Mouse (Mus musculus) mouse embryonic stem cell (cell line): ENCODE data around the gene Rfng.
"Not testable (repeated sequence)": the region's sequence is repeated elsewhere in the genome, so short reads cannot be mapped to it uniquely, and the experiment has no call there.

Experiments used
- in situ Hi-C, 2 experiments: fragments of 300-500 bp; cut with MboI; formaldehyde crosslinking; loops; 1 replicate in 1 of 2; 3 replicates in 1 of 2; pipeline ENCODE4 v1.14.3; 2019 to 2020; ENCODE audit warnings: low sequenced_read_pairs in 2 of 2, low pct_unique_long_range_greater_than_20kb in 1 of 2, mixed read lengths in 1 of 2; ENCODE audit not compliant: unreplicated experiment in 1 of 2

Rfng gene

GRCm38 (mm10) chr11:120783426-120784063, 462 bp downstream of the Rfng start:
- in situ Hi-C loops: no loop called here

DNA sequence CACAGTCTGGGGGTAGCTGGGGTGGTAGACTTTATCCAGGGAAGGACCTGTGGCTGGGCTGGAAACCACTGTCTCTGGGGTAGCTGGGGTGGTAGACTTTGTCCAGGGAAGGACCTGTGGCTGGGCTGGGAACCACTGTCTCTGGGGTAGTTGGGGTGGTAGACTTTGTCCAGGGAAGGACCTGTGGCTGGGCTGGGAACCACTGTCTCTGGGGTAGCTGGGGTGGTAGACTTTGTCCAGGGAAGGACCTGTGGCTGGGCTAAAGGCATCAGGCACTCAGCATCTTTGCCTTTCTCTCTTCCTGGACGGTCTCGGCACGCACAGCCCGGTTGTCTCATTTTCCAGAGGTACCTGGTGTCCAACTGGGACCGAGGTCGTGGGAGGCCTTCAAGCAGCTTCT, 2.6 kb downstream of the Rfng start:
- in situ Hi-C loops: not testable (repeated sequence)

DNA sequence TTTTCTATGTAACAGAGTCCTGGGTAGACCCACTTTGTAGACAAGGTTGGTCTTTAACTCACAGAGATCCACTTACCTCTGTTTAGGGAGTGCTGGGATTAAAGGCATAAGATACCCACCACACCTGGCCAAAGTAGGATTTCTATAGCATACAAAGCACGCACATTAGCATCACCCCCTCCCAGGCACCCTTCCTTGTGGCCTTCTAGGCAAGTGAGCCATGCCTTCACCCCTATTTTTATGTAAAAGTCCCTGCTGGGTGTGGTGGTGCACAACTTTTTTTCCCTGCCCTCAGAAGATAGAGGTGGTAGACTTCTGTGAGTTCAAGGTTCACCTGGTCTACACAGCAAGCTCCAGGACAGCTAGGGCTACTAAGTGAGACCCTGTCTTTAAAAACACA, 4.1 kb downstream of the Rfng start:
- in situ Hi-C loops: no loop called here

GRCm38 (mm10) chr11:120777123-120777522, 6.9 kb downstream of the Rfng start:
- in situ Hi-C loops: no loop called here

- in situ Hi-C loops: no loop called here
Measured at GRCm38 (mm10) chr11:120775774-120776469, 8.1 kb downstream of the Rfng start.

DNA sequence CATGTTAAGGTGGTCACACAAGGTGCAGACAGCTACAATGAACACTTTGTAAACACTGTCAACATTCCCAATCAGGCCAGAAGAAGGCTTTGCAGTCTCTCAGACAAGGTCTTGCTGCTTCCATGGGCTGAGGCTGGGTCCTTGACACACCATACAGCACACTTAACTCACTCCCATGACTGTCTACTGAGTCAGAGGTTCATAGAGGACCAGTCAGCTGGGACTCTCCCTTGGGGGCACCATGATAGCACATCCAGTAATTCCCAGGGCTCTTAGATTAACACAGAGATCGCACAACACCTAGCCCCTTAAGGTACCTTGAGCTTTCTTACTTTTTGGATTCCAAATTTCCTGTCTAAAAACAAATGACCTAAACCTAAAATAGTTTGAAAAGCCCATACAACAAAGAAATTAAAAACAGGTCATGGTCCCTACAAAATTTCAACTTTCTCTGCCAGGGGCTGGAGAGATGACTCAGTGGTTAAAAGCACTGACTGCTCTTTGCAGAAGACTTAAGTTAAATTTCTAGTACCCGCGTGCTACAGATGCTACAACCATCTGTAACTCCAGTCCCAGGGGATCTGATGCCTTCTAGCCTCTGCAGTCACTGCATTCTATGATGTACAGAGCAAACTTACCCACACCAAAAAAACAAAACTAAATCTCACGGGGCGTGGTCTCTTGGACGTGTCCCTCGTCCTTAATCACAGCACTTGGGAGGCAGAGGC, 10.4 kb downstream of the Rfng start:
- in situ Hi-C loops: loop anchor here in 1 of 2 experiments (5.0 kb wide), 1 partner anchor 46 kb away; the partner anchor contains the start of gene Dcxr

GRCm38 (mm10) chr11:120772749-120773148, 11.3 kb downstream of the Rfng start:
- in situ Hi-C loops: loop anchor here in 1 of 2 experiments (5.0 kb wide), 1 partner anchor 45 kb away; the partner anchor contains the start of gene Dcxr

DNA sequence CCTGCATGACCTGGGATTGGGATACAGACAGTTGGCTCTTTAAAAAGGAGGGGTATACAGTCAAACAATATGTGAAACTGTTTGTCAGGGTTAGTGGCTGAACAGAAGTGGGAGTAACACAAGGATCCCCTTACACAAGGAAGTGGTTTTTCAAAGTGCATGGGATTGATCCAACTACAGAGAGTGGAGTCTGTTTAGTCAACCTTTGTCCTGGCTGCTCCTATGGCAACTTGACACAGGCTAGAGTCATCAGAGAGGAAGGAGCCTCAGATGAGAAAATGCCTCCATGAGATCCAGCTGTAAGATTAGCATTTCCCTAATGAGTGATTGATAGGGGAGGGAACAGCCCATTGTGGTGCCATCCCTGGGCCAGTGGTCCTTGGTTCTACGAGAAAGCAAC, 15.8 kb downstream of the Rfng start:
- in situ Hi-C loops: loop anchor here in 1 of 2 experiments (5.0 kb wide), 1 partner anchor 41 kb away; the partner anchor contains the start of gene Dcxr

- in situ Hi-C loops: loop anchor here in 1 of 2 experiments (5.0 kb wide), 1 partner anchor 40 kb away; the partner anchor contains the start of gene Dcxr
Measured at GRCm38 (mm10) chr11:120767023-120767422, 17.0 kb downstream of the Rfng start.

GRCm38 (mm10) chr11:120763121-120763999, 20.6 kb downstream of the Rfng start:
- in situ Hi-C loops: not testable (repeated sequence)

DNA sequence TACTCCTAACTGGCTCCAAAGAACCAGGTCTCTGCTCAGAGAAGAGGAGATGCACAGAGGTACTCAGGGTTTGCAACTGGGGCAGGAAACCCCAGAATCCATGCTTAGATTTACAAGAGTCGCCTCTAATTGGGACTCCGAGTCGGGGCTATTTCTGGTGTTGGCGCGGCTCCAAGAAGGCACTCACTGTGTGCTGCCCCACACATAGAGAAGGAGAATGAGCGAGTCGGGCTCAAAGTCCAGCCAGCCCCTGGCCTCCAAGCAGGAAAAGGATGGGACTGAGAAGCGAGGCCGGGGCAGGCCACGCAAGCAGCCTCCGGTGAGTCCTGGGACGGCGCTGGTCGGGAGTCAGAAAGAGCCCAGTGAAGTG, 21.4 kb downstream of the Rfng start, which contains the start of gene Hmga1b:
Gene Hmga1b (plus strand): TSS at position 123 of the 370 bp plus-strand sequence.
- in situ Hi-C loops: not testable (repeated sequence)

DNA sequence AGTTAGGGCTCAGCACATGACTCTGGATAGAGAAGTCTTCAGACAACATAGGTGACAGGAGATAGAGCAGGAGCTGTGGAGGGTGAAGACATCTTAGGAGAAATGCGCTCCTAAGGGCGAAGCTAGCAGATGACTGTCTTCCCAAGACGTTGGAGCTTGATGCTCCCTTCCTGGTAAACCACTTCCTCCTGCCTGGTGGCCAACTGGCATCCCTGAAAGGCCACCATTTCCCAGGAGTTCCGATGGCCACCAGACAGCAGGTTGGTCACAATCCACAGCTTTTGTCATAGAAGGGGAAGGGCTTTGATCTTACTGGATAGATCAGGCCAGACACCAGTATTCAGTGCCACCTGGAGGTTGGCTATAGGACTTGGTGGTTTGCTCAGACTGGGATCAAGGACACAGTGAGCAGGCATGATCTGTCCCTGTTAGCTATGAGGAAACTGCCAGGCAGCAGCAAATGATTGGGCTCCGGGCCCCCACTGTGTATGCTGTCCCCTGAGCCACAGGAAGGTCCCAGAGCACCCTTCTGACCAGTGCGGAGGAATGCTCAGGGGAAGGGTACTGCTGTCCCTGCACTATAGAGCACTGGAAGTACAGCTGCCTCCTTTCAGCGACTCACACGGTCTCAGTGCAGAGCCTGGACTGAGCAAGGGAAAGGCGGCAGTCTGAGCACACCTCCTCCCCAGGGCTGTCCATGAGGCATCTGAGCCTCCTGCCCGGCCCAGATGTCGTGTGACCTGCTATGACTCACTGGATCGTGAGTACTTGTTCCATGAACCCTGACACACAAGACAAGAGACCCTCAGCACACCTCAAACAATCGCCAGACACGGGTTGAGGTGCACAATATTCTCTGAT, 22.0 kb downstream of the Rfng start:
- in situ Hi-C loops: no loop called here

GRCm38 (mm10) chr11:120760236-120760635, 23.8 kb downstream of the Rfng start:
- in situ Hi-C loops: no loop called here

GRCm38 (mm10) chr11:120751606-120752005, 32.4 kb downstream of the Rfng start:
- in situ Hi-C loops: no loop called here

DNA sequence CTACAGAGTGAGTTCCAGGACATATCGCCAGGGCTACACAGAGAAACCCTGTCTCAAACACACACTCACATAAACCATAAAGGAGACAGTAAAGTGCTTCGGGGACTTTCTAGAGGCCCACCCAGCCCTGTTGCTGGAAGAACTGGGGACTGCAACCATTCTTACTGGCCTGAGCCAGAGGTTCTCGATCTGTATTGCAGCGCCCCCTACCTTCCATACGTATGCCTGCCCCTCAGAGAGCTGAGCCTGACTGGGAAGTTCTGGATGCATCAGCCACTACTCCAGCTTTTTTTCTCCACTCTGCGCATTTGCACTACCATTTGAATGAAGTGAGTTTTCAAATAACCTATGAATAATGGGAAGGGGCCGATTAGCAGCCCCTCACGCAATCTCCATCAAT, 34.6 kb downstream of the Rfng start:
- in situ Hi-C loops: no loop called here

DNA sequence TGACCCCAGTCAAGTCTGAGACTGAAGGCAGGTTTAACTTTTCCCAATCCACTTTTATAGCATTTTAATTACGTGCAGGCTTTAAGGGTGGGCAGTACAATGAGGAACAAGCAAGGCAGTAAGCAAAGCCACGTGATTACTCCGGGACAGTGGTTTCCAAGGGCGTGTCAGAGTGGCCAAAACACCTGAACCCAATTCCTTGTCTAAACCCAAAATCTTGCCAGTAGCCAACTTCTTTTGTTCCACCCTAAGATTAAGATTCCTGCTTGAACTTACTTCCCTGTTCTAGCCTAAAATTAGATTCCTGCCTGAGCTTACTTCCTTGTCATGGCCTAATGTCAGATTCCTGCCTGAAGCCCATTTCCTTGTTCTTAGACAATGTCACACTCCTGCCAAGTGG, 36.0 kb downstream of the Rfng start:
- in situ Hi-C loops: no loop called here

GRCm38 (mm10) chr11:120744121-120744701, 39.8 kb downstream of the Rfng start:
- in situ Hi-C loops: no loop called here
